Mouse (Mus musculus): Measurements from ENCODE around the gene Zfpm1. TPM values are rescaled to one million over a fixed set of nuclear protein-coding genes. Genes with fewer than 3 reads are reported as not detected.

Gene Zfpm1
- polyA plus RNA-seq, 1 experiment: 35.2 TPM

DNA sequence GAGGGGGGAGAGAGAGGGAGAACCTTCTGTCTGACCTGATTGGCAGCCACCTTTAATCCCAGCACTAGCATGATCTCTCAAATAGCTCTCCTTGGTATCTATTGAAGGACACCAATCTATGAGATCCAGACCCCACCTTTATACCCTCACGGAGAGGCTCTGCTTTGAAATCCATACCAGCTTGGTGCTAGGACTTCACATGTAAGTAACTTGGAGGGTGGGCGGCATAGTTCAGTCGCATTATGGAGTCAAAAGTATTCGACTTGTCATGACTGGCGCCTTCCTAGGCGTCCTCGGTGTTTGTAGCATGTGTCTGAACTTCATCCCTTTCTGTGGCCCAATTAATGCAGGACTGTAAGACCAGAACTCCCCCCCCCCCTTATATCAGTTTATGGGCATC lies 93.4 kb downstream of the Zfpm1 start:
- Histone ChIP-seq H3K36me3 (ENCODE audit: control insufficient read depth, insufficient read depth, low read length) (no peaks in the 10 kb centered on the region), H3K4me1 (ENCODE audit: control insufficient read depth, insufficient read depth, low read length) (peaks cover 4% of the 10 kb centered on the region), H3K27ac (ENCODE audit: control insufficient read depth, insufficient read depth, low read depth, low read length) (no peak overlapping the region), H3K4me3 (ENCODE audit: control insufficient read depth, low read depth, low read length) (peak overlapping the region; percentile 99), H3K27me3 (ENCODE audit: control insufficient read depth, insufficient read depth, low read length) (no peaks in the 10 kb centered on the region)
- TF ChIP-seq CTCF (IDR thresholded peaks at IDR 0.05; ENCODE audit: control insufficient read depth, insufficient read depth, insufficient replicate concordance, low read depth, low read length) (no peak), POLR2A (IDR thresholded peaks at IDR 0.05; ENCODE audit: control insufficient read depth, low read depth, low read length) (no peak)

DNA sequence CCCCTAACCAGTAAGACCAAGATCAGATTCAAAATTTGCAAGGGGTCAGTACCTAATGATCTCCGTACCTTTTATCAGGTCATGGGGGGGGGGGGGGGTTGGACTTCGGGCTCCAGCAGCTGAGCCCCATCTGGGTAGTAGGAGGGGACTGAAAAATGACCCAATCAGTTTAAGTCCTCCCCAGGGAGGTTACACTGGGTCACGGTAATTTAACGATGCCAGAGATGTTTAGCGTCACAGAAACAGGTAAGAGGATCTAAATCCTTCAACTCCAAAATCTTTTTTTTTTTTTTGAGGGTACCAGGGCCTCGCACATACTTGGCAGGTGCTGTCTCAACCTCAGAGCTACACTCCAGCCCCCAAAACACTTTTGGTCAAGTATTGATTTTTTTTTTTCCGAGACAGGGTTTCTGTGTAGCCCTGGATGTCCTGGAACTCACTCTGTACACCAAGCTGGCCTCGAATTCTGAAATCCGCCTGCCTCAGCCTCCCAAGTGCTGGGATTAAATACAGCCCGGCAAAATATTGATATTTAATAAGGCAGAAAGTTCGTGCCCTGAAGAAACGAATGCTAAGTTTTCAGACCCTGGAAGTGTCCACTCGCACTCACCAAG lies 93.9 kb downstream of the Zfpm1 start:
- H3K27ac ChIP-seq (ENCODE audit: control insufficient read depth, insufficient read depth, low read depth, low read length): peak overlapping the region; percentile 58
- peaks cover 4% of the 10 kb centered on the region for H3K4me1 ChIP-seq (ENCODE audit: control insufficient read depth, insufficient read depth, low read length)
- no peaks in the 10 kb centered on the region for H3K36me3 ChIP-seq (ENCODE audit: control insufficient read depth, insufficient read depth, low read length)
- TF ChIP-seq POLR2A (IDR thresholded peaks at IDR 0.05; ENCODE audit: control insufficient read depth, low read depth, low read length) (no peak), CTCF (IDR thresholded peaks at IDR 0.05; ENCODE audit: control insufficient read depth, insufficient read depth, insufficient replicate concordance, low read depth, low read length) (no peak)
- no peaks in the 10 kb centered on the region for H3K27me3 ChIP-seq (ENCODE audit: control insufficient read depth, insufficient read depth, low read length)
- peak overlapping the region; percentile 99 for H3K4me3 ChIP-seq (ENCODE audit: control insufficient read depth, low read depth, low read length)

DNA sequence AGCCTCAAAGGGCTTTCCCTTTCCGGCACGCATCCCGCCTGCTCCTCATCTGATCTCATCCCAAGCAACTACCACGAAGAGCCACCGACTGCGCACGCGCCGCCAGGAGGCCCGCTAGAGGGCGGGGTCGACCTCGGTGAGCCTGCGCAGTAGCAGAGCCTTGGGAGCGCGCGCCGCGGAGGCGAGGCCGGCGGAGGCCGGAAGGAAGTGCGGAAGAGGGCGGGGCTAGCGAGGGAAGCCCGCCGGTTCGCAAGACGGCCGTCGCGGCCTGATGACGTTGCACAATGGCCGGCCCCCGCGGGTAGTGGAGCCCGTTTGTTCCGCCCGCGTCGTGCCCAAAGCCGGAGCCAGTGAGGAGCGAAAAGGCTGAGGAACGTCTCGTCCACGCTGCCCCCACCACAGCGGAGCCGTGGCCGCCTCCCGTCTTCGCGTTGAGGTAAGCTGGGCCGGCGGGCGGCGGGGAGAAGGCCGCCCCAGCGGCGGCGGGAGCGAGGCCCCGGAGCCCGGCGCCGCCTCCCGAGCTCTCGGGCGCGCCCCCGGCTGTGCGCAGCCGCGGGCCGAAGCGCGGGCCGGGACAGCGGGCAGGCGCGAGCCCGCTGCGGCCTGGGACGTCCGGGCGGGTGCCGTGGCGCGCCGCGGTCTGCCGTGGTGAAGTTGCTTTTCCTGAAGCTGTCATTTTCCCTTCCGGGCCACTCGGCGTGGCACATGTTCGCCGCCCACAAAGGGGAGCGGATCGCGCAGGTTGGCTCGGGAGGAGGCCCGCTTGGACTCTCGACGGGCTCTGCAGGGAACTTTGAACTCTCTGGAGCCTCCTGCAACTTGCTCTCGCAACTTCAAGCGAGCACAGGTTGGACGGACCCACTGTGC lies 94.7 kb downstream of the Zfpm1 start, which contains the start of gene Zc3h18:
Gene Zc3h18 (plus strand): TSS at position 245 of the 867 bp plus-strand sequence.
- Histone ChIP-seq H3K27ac (ENCODE audit: control insufficient read depth, insufficient read depth, low read depth, low read length) (peak within 1 kb of the TSS; percentile 100), H3K36me3 (ENCODE audit: control insufficient read depth, insufficient read depth, low read length) (no peaks in the 10 kb centered on the region), H3K4me3 (ENCODE audit: control insufficient read depth, low read depth, low read length) (peak within 1 kb of the TSS; percentile 99), H3K4me1 (ENCODE audit: control insufficient read depth, insufficient read depth, low read length) (peaks cover 4% of the 10 kb centered on the region), H3K27me3 (ENCODE audit: control insufficient read depth, insufficient read depth, low read length) (no peaks in the 10 kb centered on the region)
- TF ChIP-seq POLR2A (IDR thresholded peaks at IDR 0.05; ENCODE audit: control insufficient read depth, low read depth, low read length): peak; percentile 74
- no peak for TF ChIP-seq CTCF (IDR thresholded peaks at IDR 0.05; ENCODE audit: control insufficient read depth, insufficient read depth, insufficient replicate concordance, low read depth, low read length)

DNA sequence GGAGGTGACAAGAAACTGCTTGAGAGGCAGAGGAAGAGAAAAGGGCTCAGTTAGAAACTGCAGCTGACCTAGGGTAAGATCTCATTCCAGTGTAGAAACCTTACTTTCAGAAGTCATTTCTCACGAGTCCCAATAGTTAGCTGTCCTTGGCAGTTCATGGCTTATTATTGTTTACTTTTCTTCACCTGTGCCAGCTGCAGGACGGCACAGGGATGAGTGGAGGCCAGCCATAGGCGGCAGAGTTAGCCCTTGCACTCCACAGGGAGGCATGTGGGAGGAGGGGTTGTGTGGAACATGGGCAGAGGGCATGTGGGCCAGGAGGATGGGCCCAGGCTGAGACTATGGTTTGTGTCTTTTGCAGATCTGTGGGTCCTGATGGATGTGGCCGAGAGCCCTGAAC lies 101.1 kb downstream of the Zfpm1 start:
- Histone ChIP-seq H3K27ac (ENCODE audit: control insufficient read depth, insufficient read depth, low read depth, low read length) (no peak overlapping the region), H3K27me3 (ENCODE audit: control insufficient read depth, insufficient read depth, low read length) (no peaks in the 10 kb centered on the region), H3K36me3 (ENCODE audit: control insufficient read depth, insufficient read depth, low read length) (no peaks in the 10 kb centered on the region; the same call in 1 of the 2 replicates), H3K4me1 (ENCODE audit: control insufficient read depth, insufficient read depth, low read length) (no peaks in the 10 kb centered on the region), H3K4me3 (ENCODE audit: control insufficient read depth, low read depth, low read length) (no peak overlapping the region)
- TF ChIP-seq CTCF (IDR thresholded peaks at IDR 0.05; ENCODE audit: control insufficient read depth, insufficient read depth, insufficient replicate concordance, low read depth, low read length) (no peak), POLR2A (IDR thresholded peaks at IDR 0.05; ENCODE audit: control insufficient read depth, low read depth, low read length) (no peak)

Other genes starting within 250 kb of the Zfpm1 start
- gene Trhr2, start 78.6 kb downstream of the Zfpm1 start, polyA plus RNA-seq (2012; rRNA removed): 0.10 TPM in 1 of 2 replicates, not detected in the other
- gene Zc3h18, start 94.5 kb downstream of the Zfpm1 start, polyA plus RNA-seq (2012; rRNA removed): 19.6 and 22.9 TPM in 2 replicates
- 0.16 TPM in 2 replicates for gene Il17c, start 139.9 kb downstream of the Zfpm1 start, polyA plus RNA-seq (2012; rRNA removed)
- 8.0 and 11.0 TPM in 2 replicates for gene Cyba, start 150.8 kb downstream of the Zfpm1 start, polyA plus RNA-seq (2012; rRNA removed)
- 6.5 and 6.6 TPM in 2 replicates for gene Mvd, start 161.3 kb downstream of the Zfpm1 start, polyA plus RNA-seq (2012; rRNA removed)
- 3.7 and 3.8 TPM in 2 replicates for gene Snai3, start 178.6 kb downstream of the Zfpm1 start, polyA plus RNA-seq (2012; rRNA removed)
- 120 and 122 TPM in 2 replicates for gene Rnf166, start 193.9 kb downstream of the Zfpm1 start, polyA plus RNA-seq (2012; rRNA removed)
- gene Ctu2, start 194.0 kb downstream of the Zfpm1 start, polyA plus RNA-seq (2012; rRNA removed): 29.3 and 37.7 TPM in 2 replicates

All from testis, adult 2 months (tissue).